Mouse (Mus musculus) layer of hippocampus, postnatal 14 days (tissue): Measurements from ENCODE around the gene Tpx2. TPM values are rescaled to one million over a fixed set of nuclear protein-coding genes. Genes with fewer than 3 reads are reported as not detected.

Source experiments
- DNase-seq, 2 experiments: peaks; one replicate each; pipeline ENCODE4 v3.0.0; 2021 to 2022; ENCODE audit warnings: low spot score in 2 of 2, mixed read lengths in 1 of 2
- microRNA-seq, 2 experiments: library from miRNA; unstranded; fragments of <30 nt; microRNA quantifications; one replicate each; pipeline ENCODE4 v1.2.0; 2021
- total RNA-seq, 2 experiments: library from RNA; stranded (reverse); gene quantifications; 2 replicates each; pipeline ENCODE4 v1.2.3; 2021

Gene Tpx2
- total RNA-seq, 2 experiments from 2014 or later: 2.5 to 4.7 TPM

DNA sequence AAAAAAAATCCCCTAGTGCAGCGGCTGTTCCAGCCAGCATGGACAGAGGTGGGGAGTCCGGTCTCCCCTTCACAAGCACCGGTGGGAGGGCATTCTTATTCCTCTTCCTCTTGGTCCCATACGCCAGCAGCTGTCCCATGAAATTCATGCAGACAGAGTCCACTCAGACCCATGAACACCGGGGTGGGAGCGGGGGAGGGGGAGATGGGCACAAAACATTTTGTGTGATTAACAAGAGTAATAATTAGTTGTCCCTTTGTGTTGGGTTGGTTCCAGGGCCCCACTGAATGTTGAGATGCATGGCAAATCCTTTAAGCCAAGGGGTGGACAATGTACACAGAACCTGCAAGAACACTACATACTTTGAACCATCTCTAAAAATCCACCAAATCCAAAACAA lies 93.3 kb downstream of the Tpx2 start:
- no peak for DNase-seq

DNA sequence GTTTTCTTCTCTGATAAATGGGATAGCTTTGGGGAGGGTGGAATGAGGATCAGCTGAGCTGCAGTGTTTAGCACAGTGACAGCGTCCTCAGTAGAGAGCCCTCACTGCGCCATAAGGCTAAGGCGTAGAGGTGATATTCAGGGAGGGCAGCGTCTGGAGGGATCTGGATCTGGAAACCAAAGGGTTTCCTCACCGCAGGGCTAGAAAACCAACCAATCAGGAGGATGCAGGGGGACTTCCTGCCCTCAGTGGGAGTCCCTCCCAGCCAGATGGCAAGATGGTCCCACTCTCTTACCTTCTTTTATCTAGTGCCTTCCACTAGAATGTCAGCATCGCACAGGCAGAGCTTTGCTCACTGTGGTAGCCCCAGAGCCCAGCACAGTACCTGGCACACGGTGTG lies 94.0 kb downstream of the Tpx2 start:
- DNase-seq: no peak

DNA sequence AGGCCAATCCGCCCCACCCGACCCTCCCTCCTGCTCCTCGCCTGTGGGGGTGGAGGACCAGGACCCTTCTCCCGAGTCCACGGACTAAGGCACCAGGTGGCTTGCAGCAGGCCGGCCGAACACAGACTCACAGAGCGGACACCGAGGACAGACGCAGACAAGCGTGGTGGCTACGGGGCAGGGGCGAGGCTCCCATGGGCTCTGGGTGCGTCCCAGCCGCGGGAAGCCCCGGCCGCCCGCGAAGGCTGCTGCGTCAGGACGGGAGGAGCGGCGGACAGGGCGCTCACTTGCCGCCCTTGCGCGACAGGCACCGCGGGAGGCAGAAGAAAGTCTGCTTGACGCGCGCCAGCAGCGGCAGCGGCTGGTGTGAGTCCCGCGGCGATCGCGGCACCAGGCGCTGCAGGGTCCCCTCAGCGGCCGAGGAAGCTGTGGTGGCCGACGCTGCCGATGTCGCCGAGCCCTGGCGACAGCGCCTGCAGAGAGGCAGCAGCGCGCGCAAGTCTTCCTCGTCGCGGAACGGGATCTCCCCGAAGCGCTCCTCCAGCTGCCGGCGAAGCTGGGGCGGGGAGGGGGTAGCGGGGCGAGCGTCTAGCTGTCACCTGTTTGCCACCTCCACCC lies 95.2 kb downstream of the Tpx2 start:
- DNase-seq: no peak

DNA sequence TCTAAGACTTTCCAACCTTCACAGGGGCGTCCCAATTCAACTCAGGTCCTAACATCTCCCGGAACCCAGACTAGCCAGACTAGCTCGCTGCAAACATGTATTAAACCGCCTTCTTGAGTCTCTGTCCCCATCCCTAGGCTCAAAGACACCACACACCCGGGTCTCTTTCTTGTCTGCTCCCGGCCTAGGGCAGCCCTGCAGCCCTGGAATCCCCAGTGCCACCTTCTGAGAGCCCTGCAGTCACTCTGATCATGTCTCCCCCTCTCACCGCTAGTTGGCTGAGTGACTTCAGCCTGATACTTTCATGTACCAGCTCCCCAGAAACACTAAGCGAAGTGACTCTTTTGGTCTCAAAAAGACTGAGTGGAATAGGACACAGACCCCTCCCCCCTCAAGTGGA lies 95.8 kb downstream of the Tpx2 start:
- no peak for DNase-seq

DNA sequence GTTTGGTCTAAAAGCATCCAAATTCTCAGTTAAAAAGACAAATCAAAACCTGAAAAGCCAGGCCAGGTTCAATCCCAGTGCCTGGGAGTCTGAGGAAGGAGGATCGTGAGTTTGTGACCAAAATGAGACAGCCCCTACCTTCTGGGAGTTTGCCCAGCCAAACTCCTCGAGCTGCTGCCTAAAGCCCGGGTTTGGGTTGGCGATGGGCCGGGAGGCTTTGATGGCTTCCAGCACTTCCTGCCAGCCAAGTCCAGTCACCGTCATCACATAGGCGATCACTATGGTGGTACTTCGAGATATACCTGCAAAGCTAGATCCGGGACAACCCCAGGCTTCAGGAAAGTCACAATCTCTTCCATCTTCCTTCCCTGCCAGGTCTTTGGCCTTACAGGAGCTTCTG lies 96.2 kb downstream of the Tpx2 start:
- DNase-seq: no peak

Small RNAs within 50 kb of the gene (microRNA-seq; reads per million reads assigned to microRNA genes)
- gene Mir5622: 0 reads per million in 2 experiments

Other genes starting within 250 kb of the Tpx2 start
- not detected for gene Defb45, start 248.6 kb upstream of the Tpx2 start, total RNA-seq
- gene Defb36, start 243.6 kb upstream of the Tpx2 start, total RNA-seq: not detected
- gene Defb25, start 224.9 kb upstream of the Tpx2 start, total RNA-seq: not detected
- gene Rem1, start 221.0 kb upstream of the Tpx2 start, total RNA-seq: under 1 TPM; 0.72 to 0.83 TPM
- 10 to 100 TPM; 84.9 to 86.7 TPM for gene H13, start 178.5 kb upstream of the Tpx2 start, total RNA-seq
- gene Mcts2, start 160.9 kb upstream of the Tpx2 start, total RNA-seq: 10 to 100 TPM; 25.4 to 25.7 TPM
- gene Id1, start 111.7 kb upstream of the Tpx2 start, total RNA-seq: 10 to 100 TPM; 32.9 to 35.8 TPM
- 1 to 10 TPM; 2.9 to 3.6 TPM for gene Cox4i2, start 93.8 kb upstream of the Tpx2 start, total RNA-seq
- gene Bcl2l1, start 16.2 kb upstream of the Tpx2 start, total RNA-seq: 100 to 1,000 TPM; 124 to 128 TPM
- gene Mylk2, start 63.4 kb downstream of the Tpx2 start, total RNA-seq: under 1 TPM in 1 of 2 experiments, not detected in 1; 0.12 TPM
- 1 to 10 TPM; 1.3 to 1.7 TPM for gene Foxs1, start 85.2 kb downstream of the Tpx2 start, total RNA-seq
- gene Dusp15, start 103.7 kb downstream of the Tpx2 start, total RNA-seq: 10 to 100 TPM; 26.1 to 27.1 TPM
- 1 to 10 TPM; 1.7 to 3.0 TPM for gene Ttll9, start 114.5 kb downstream of the Tpx2 start, total RNA-seq
- 10 to 100 TPM; 34.0 to 37.4 TPM for gene Pdrg1, start 167.5 kb downstream of the Tpx2 start, total RNA-seq
- gene Xkr7, start 183.9 kb downstream of the Tpx2 start, total RNA-seq: 1 to 10 TPM; 3.3 TPM
- 1 to 10 TPM; 5.5 to 7.4 TPM for gene Ccm2l, start 218.0 kb downstream of the Tpx2 start, total RNA-seq